Mouse (Mus musculus) layer of hippocampus, adult 6 months (tissue): ENCODE data around the gene Olfr1141. TPM values are rescaled to one million over a fixed set of nuclear protein-coding genes. Genes with fewer than 3 reads are reported as not detected.

ENCODE experiments used
- long read RNA-seq, 2 experiments: library from polyadenylated mRNA; unstranded; transcript quantifications; one replicate each; pipeline ENCODE4 v2.0.0; 2019 to 2020
- polyA plus RNA-seq: library from polyadenylated mRNA; unstranded; fragments of <200 nt; fragmentation: Nextera tagmentation; gene quantifications from 2 replicates; pipeline ENCODE4 v1.2.3, GENCODE M21; 2021

The Olfr1141 gene
- not detected in 2 replicates for polyA plus RNA-seq
- long read RNA-seq, experiment 1 = 0 reads
- long read RNA-seq, experiment 2 = 0 reads

DNA sequence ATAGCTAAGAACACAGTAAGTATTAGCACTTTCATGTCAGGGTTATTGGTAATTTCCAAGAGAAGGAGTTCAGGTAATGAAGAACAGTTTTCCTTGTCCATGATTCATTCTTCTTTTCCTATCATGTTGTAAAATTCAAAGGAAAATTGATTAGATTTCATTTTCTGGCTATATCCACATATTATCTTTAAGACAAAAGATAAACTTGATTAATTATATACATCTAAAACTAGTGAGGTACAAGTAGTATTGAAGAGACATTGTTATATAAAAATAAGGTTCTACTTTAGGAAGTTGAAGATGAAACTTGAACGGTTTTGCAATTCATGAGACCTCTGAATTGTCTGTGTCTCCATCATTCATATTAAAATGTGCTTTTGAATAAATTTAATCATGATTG is at the start of gene Olfr1141:
Gene Olfr1141, minus strand, starts transcription at position 101 of the 400 bp plus-strand sequence.

DNA sequence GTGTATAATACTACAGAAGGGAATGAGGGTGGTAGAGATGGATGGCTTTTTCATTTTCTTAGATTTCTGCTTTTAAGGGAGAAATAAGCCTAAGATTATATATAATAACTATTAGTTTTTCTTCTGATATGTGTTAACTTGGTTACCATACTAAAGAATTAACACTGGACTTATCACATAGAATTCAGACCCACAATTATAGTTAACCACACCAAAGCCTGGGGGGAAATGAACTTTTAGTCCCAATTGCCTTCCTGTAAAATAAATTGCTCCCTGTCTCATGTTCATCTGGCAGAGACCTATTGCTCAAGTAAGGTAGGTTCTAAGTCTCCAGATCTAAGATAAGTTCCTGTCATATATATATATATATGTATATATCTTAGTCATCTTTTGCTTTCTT is 46.5 kb upstream of the Olfr1141 start, which contains the start of gene Olfr1143:
Gene Olfr1143, plus strand, starts transcription at position 301 of the 400 bp plus-strand sequence.

DNA sequence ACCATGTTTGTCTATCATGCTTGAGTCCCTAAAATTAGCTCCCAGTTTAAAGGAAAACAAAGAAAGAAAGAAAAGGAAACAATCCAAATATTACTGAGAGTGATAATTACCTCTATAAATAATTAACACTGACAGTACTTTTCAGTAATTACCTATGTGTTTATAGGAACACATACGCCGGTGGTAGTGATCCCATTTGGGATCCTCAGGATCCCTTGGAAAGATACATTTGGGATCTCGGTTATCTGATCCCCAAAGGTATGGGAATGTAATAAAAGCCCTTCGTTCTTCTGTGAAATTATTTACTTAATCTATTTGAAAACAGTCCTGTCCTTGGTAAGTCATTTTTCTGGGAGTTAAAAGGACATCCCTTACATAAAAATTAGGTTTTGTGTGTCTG is 25.4 kb upstream of the Olfr1141 start, which contains the start of gene Olfr152:
Gene Olfr152, plus strand, starts transcription at position 301 of the 400 bp plus-strand sequence.

DNA sequence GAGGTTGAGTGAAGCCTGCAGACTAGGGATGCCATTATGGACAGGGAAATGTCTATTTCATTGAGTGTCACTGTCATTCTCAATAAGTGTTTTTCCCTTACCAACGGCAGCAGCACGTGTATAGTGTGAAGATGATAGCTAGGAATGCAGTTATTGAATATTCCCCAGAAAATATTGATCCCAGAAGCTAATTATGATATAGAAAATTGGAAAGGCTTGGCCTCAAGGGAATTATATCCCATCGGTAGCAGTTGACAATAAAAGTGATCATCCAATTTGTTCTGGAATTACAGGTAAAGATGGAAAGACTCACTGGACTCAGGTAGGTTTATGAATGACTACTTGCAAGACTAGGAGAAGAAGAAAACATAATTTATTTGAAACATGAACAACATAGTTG is 10.3 kb downstream of the Olfr1141 start, which contains the start of gene Olfr1140:
Gene Olfr1140, plus strand, starts transcription at position 301 of the 400 bp plus-strand sequence.

DNA sequence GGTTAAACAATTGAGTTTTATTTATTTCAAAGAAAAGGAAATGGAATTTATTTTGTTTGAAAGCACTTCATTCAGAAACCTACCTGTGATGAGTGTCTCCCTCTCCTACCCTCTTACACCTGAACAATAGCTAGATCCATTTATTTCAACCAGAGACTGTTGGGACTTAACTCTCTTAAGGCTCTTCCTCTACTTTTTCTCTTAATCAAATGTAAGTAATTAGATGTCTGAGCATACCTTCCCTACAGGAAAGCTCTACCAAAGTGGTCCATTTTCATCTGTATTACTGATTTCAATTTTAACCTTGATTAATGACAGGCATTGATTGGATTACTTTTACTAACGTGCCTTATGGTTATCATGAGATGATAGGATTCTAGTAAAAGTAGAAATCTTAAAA is 13.9 kb downstream of the Olfr1141 start, which contains the start of gene Olfr1138:
Gene Olfr1138, minus strand, starts transcription at position 101 of the 400 bp plus-strand sequence.

DNA sequence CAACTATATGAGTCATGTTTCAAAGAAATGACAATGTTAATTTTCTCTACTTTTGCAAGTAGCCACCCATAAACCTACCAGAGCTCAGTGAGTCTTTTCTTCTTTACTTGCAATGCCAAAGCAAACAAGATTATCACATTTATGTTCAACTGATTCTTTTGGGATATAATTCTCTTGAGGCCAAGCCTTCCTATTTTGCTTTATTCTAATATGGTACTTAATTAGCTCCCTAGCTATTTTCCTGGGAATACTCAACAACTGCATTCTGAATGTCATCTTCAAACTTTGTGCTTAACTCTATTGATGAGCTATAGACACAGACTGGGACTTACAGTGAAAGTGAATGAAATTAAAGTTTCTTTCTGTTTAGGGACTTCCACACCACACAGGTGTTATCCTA is 40.7 kb downstream of the Olfr1141 start, which contains the start of gene Olfr1137:
Gene Olfr1137, minus strand, starts transcription at position 101 of the 400 bp plus-strand sequence.

Other genes with a start within 250 kb of the Olfr1141 start
- gene Pramel6, start 247.4 kb downstream of the Olfr1141 start, polyA plus RNA-seq = not detected in 2 replicates
- not detected in 2 replicates for gene Olfr153, start 222.2 kb downstream of the Olfr1141 start, polyA plus RNA-seq
- gene Olfr1128, start 208.4 kb downstream of the Olfr1141 start, polyA plus RNA-seq = not detected in 2 replicates
- not detected in 2 replicates for gene Olfr1129, start 180.1 kb downstream of the Olfr1141 start, polyA plus RNA-seq
- not detected in 2 replicates for gene Olfr1130, start 147.8 kb downstream of the Olfr1141 start, polyA plus RNA-seq
- gene Olfr1131, start 126.9 kb downstream of the Olfr1141 start, polyA plus RNA-seq = not detected in 2 replicates
- not detected in 2 replicates for gene Olfr1132, start 116.5 kb downstream of the Olfr1141 start, polyA plus RNA-seq
- not detected in 2 replicates for gene Olfr1133, start 106.6 kb downstream of the Olfr1141 start, polyA plus RNA-seq
- gene Olfr1134, start 95.5 kb downstream of the Olfr1141 start, polyA plus RNA-seq = not detected in 2 replicates
- not detected in 2 replicates for gene Olfr1135, start 80.3 kb downstream of the Olfr1141 start, polyA plus RNA-seq
- not detected in 2 replicates for gene Olfr1136, start 60.0 kb downstream of the Olfr1141 start, polyA plus RNA-seq
- not detected in 2 replicates for gene Olfr1137, start 40.8 kb downstream of the Olfr1141 start, polyA plus RNA-seq
- not detected in 2 replicates for gene Olfr1138, start 14.0 kb downstream of the Olfr1141 start, polyA plus RNA-seq
- not detected in 2 replicates for gene Olfr1140, start 10.2 kb downstream of the Olfr1141 start, polyA plus RNA-seq
- not detected in 2 replicates for gene Olfr152, start 25.5 kb upstream of the Olfr1141 start, polyA plus RNA-seq
- not detected in 2 replicates for gene Olfr1143, start 46.6 kb upstream of the Olfr1141 start, polyA plus RNA-seq
- not detected in 2 replicates for gene Olfr1145, start 55.8 kb upstream of the Olfr1141 start, polyA plus RNA-seq
- gene Olfr1148, start 76.5 kb upstream of the Olfr1141 start, polyA plus RNA-seq = not detected in 2 replicates
- not detected in 2 replicates for gene Olfr1150-ps1, start 90.0 kb upstream of the Olfr1141 start, polyA plus RNA-seq
- gene Olfr1151, start 101.9 kb upstream of the Olfr1141 start, polyA plus RNA-seq = not detected in 2 replicates
- gene Olfr1152, start 112.5 kb upstream of the Olfr1141 start, polyA plus RNA-seq = not detected in 2 replicates
- gene Olfr1153, start 141.0 kb upstream of the Olfr1141 start, polyA plus RNA-seq = not detected in 2 replicates
- gene Olfr1154, start 151.2 kb upstream of the Olfr1141 start, polyA plus RNA-seq = not detected in 2 replicates
- not detected in 2 replicates for gene Olfr1155, start 191.1 kb upstream of the Olfr1141 start, polyA plus RNA-seq
- gene Olfr1156, start 199.1 kb upstream of the Olfr1141 start, polyA plus RNA-seq = not detected in 2 replicates
- not detected in 2 replicates for gene Olfr1157, start 214.3 kb upstream of the Olfr1141 start, polyA plus RNA-seq
- not detected in 2 replicates for gene Olfr74, start 220.7 kb upstream of the Olfr1141 start, polyA plus RNA-seq
- not detected in 2 replicates for gene Olfr1158, start 236.1 kb upstream of the Olfr1141 start, polyA plus RNA-seq